Mouse (Mus musculus): ENCODE results near the gene Maff. TPM values are rescaled to one million over a fixed set of nuclear protein-coding genes. Genes with fewer than 3 reads are reported as not detected.

Gene Maff
- polyA plus RNA-seq, 1 experiment, result 0.71 TPM

- Histone ChIP-seq H3K4me1 (ENCODE audit: control insufficient read depth, insufficient read depth, low read length) (peaks cover 10% of the 10 kb centered on the region), H3K27ac (ENCODE audit: insufficient read depth, low read length) (no peak overlapping the region), H3K4me3 (ENCODE audit: insufficient read depth, low read length) (no peak overlapping the region)
- TF ChIP-seq POLR2A (IDR thresholded peaks at IDR 0.05; ENCODE audit: extremely low read depth, insufficient read depth, low read length), result no peak
- TF ChIP-seq CTCF (IDR thresholded peaks at IDR 0.05; ENCODE audit: extremely low read depth, insufficient read depth, low read length), result no peak
Observed at GRCm38 (mm10) chr15:79399231-79400052, 53.0 kb downstream of the Maff start.

DNA sequence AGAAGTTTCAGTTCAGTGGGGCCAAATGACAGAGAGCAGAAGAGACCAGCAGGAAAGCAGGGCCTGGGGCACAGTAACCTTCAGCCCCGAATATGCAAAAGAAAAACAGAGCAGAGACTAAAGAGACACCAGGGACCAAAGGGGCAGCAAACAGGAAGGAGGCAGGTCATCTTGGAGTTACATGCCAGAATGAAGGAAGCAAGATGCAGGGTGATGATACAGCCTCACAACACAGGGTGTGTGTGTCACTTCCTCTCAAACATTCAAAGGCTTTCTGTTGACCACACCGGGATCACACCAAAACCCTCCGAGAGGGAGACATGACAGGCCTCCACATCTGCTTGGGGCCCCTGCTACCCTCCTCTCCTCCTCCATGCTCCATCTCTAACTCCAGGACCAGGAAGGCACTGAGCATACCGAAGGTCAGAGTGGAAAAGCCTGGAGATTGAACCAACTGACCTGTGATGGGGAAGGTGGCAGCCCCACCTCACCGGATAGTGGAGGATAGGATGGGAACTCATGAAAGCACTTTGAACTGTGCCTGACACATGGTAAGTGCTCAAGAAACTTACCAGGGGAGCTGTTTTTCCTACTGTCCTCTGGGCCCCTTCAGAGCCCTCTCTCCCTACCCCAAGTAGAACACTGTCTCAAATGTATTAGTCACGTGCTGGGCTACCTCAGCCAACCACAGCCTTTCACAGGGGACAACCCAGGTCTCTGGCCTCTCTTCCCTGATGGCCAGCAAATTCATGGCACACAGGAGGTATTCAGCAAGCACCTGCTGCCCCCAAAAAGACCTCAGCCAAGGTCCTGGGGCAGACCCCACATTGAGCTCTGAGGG lies 53.9 kb downstream of the Maff start:
- no peak overlapping the region; the same call in 1 of the 2 replicates for H3K4me3 ChIP-seq (ENCODE audit: insufficient read depth, low read length)
- TF ChIP-seq CTCF (IDR thresholded peaks at IDR 0.05; ENCODE audit: extremely low read depth, insufficient read depth, low read length) (no peak), POLR2A (IDR thresholded peaks at IDR 0.05; ENCODE audit: extremely low read depth, insufficient read depth, low read length) (no peak)
- H3K4me1 ChIP-seq (ENCODE audit: control insufficient read depth, insufficient read depth, low read length), result peaks cover 3% of the 10 kb centered on the region; the same call in 1 of the 2 replicates
- H3K27ac ChIP-seq (ENCODE audit: insufficient read depth, low read length), result no peak overlapping the region

GRCm38 (mm10) chr15:79400975-79401365 lies 54.5 kb downstream of the Maff start:
- H3K27ac ChIP-seq (ENCODE audit: insufficient read depth, low read length), result 0 out of 2 replicates have a peak overlapping the region, but pooled peaks have one; percentile 6

GRCm38 (mm10) chr15:79402176-79402575 lies 55.8 kb downstream of the Maff start:
- TF ChIP-seq CTCF (IDR thresholded peaks at IDR 0.05; ENCODE audit: extremely low read depth, insufficient read depth, low read length) (no peak), POLR2A (IDR thresholded peaks at IDR 0.05; ENCODE audit: extremely low read depth, insufficient read depth, low read length) (no peak)
- peaks cover 3% of the 10 kb centered on the region; the same call in 1 of the 2 replicates for H3K4me1 ChIP-seq (ENCODE audit: control insufficient read depth, insufficient read depth, low read length)
- H3K4me3 ChIP-seq (ENCODE audit: insufficient read depth, low read length), result peak overlapping the region; percentile 59
- no peak overlapping the region for H3K27ac ChIP-seq (ENCODE audit: insufficient read depth, low read length)

More at GRCm38 (mm10) chr15:79400975-79401365, 54.5 kb downstream of the Maff start:
- H3K4me1 ChIP-seq (ENCODE audit: control insufficient read depth, insufficient read depth, low read length), result peaks cover 3% of the 10 kb centered on the region; the same call in 1 of the 2 replicates
- TF ChIP-seq CTCF (IDR thresholded peaks at IDR 0.05; ENCODE audit: extremely low read depth, insufficient read depth, low read length), result no peak
- no peak for TF ChIP-seq POLR2A (IDR thresholded peaks at IDR 0.05; ENCODE audit: extremely low read depth, insufficient read depth, low read length)
- no peak overlapping the region; the same call in 1 of the 2 replicates for H3K4me3 ChIP-seq (ENCODE audit: insufficient read depth, low read length)

- TF ChIP-seq CTCF (IDR thresholded peaks at IDR 0.05; ENCODE audit: extremely low read depth, insufficient read depth, low read length), result no peak
- TF ChIP-seq POLR2A (IDR thresholded peaks at IDR 0.05; ENCODE audit: extremely low read depth, insufficient read depth, low read length), result peak; percentile 66
- peaks cover 3% of the 10 kb centered on the region; the same call in 1 of the 2 replicates for H3K4me1 ChIP-seq (ENCODE audit: control insufficient read depth, insufficient read depth, low read length)
- H3K4me3 ChIP-seq (ENCODE audit: insufficient read depth, low read length), result peak within 1 kb of the TSS; percentile 59
- peak within 1 kb of the TSS; percentile 54 for H3K27ac ChIP-seq (ENCODE audit: insufficient read depth, low read length)
Observed at GRCm38 (mm10) chr15:79402836-79403762, 56.7 kb downstream of the Maff start, which contains the start of gene Tmem184b. Gene Tmem184b (minus strand): TSS chr15:79403569.

- peak overlapping the region; percentile 54 for H3K27ac ChIP-seq (ENCODE audit: insufficient read depth, low read length)
- H3K4me1 ChIP-seq (ENCODE audit: control insufficient read depth, insufficient read depth, low read length), result peaks cover 3% of the 10 kb centered on the region; the same call in 1 of the 2 replicates
- TF ChIP-seq CTCF (IDR thresholded peaks at IDR 0.05; ENCODE audit: extremely low read depth, insufficient read depth, low read length), result no peak
- no peak for TF ChIP-seq POLR2A (IDR thresholded peaks at IDR 0.05; ENCODE audit: extremely low read depth, insufficient read depth, low read length)
- H3K4me3 ChIP-seq (ENCODE audit: insufficient read depth, low read length), result peak overlapping the region; percentile 59
Observed at GRCm38 (mm10) chr15:79403763-79404210, 57.4 kb downstream of the Maff start.

DNA sequence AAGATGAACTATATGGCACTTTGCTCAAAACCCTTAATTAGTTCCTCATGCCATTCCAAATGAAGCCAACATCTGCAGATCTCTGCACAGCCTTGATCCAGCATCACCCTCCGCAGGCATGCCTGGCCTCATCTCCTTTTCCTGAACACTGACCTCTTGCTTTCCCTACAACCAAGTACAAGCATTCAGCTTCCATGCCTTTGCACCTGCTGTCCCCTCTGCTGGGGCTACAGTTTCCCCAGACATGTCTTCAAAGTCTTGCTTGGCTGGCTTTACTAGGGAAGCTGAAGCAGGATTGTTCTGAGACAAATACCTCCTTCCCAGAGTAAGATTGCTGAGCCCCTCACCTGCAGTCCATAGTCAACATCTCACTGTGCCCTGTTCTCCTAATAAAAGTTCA lies 57.9 kb downstream of the Maff start:
- Histone ChIP-seq H3K4me3 (ENCODE audit: insufficient read depth, low read length) (peak overlapping the region; percentile 59; the same call in 1 of the 2 replicates), H3K27ac (ENCODE audit: insufficient read depth, low read length) (no peak overlapping the region), H3K4me1 (ENCODE audit: control insufficient read depth, insufficient read depth, low read length) (peaks cover 3% of the 10 kb centered on the region; the same call in 1 of the 2 replicates)
- no peak for TF ChIP-seq POLR2A (IDR thresholded peaks at IDR 0.05; ENCODE audit: extremely low read depth, insufficient read depth, low read length)
- TF ChIP-seq CTCF (IDR thresholded peaks at IDR 0.05; ENCODE audit: extremely low read depth, insufficient read depth, low read length), result no peak

- no peak overlapping the region for H3K4me3 ChIP-seq (ENCODE audit: insufficient read depth, low read length)
- H3K4me1 ChIP-seq (ENCODE audit: control insufficient read depth, insufficient read depth, low read length), result peaks cover 1% of the 10 kb centered on the region; the same call in 1 of the 2 replicates
- H3K27ac ChIP-seq (ENCODE audit: insufficient read depth, low read length), result no peak overlapping the region
- no peak for TF ChIP-seq CTCF (IDR thresholded peaks at IDR 0.05; ENCODE audit: extremely low read depth, insufficient read depth, low read length)
- no peak for TF ChIP-seq POLR2A (IDR thresholded peaks at IDR 0.05; ENCODE audit: extremely low read depth, insufficient read depth, low read length)
Observed at GRCm38 (mm10) chr15:79406564-79406963, 60.1 kb downstream of the Maff start.

Other genes starting within 250 kb of the Maff start
- 25.0 and 27.6 TPM in 2 replicates for gene Micall1, start 237.7 kb upstream of the Maff start, polyA plus RNA-seq (2012; rRNA removed)
- 131 and 134 TPM in 2 replicates for gene Polr2f, start 205.6 kb upstream of the Maff start, polyA plus RNA-seq (2012; rRNA removed)
- gene 1700088E04Rik, start 205.4 kb upstream of the Maff start, polyA plus RNA-seq (2012; rRNA removed), result 16.5 and 17.1 TPM in 2 replicates
- gene Sox10, start 181.4 kb upstream of the Maff start, polyA plus RNA-seq (2012; rRNA removed), result 60.8 and 69.3 TPM in 2 replicates
- 82.6 and 90.5 TPM in 2 replicates for gene Pick1, start 117.4 kb upstream of the Maff start, polyA plus RNA-seq (2012; rRNA removed)
- gene Gm49486, start 117.2 kb upstream of the Maff start, polyA plus RNA-seq (2012; rRNA removed), result 0.72 and 1.2 TPM in 2 replicates
- 0.15 TPM in 1 of 2 replicates, not detected in the other for gene Slc16a8, start 91.9 kb upstream of the Maff start, polyA plus RNA-seq (2012; rRNA removed)
- gene Baiap2l2, start 61.1 kb upstream of the Maff start, polyA plus RNA-seq (2012; rRNA removed), result 4.6 and 4.7 TPM in 2 replicates
- gene Pla2g6, start 18.2 kb upstream of the Maff start, polyA plus RNA-seq (2012; rRNA removed), result 27.4 and 28.9 TPM in 2 replicates
- gene Tmem184b, start 56.9 kb downstream of the Maff start, polyA plus RNA-seq (2012; rRNA removed), result 69.6 and 75.6 TPM in 2 replicates
- 185 and 194 TPM in 2 replicates for gene Csnk1e, start 108.9 kb downstream of the Maff start, polyA plus RNA-seq (2012; rRNA removed)
- 115 and 120 TPM in 2 replicates for gene Kcnj4, start 158.6 kb downstream of the Maff start, polyA plus RNA-seq (2012; rRNA removed)
- 1.3 and 1.4 TPM in 2 replicates for gene Kdelr3, start 169.8 kb downstream of the Maff start, polyA plus RNA-seq (2012; rRNA removed)
- 416 and 445 TPM in 2 replicates for gene Ddx17, start 200.1 kb downstream of the Maff start, polyA plus RNA-seq (2012; rRNA removed)

All from cortical plate, adult 2 months (tissue).